Mouse (Mus musculus) cerebellum, adult 8-10 months (tissue): Measurements from ENCODE around the gene Ift81.

Source experiments
- DNase-seq: peaks from one replicate; pipeline ENCODE4 v3.0.0; 2022

Gene Ift81

GRCm38 (mm10) chr5:122624952-122625479 lies 10.7 kb upstream of the Ift81 start:
- no peak for DNase-seq

GRCm38 (mm10) chr5:122623861-122624260 lies 9.5 kb upstream of the Ift81 start:
- DNase-seq, result no peak

GRCm38 (mm10) chr5:122622526-122622925 lies 8.2 kb upstream of the Ift81 start:
- no peak for DNase-seq

GRCm38 (mm10) chr5:122621376-122621886 lies 7.1 kb upstream of the Ift81 start:
- no peak for DNase-seq

GRCm38 (mm10) chr5:122619686-122620296 lies 5.5 kb upstream of the Ift81 start:
- DNase-seq, result no peak

GRCm38 (mm10) chr5:122617718-122618117 lies 3.4 kb upstream of the Ift81 start:
- DNase-seq, result no peak

GRCm38 (mm10) chr5:122611651-122612050 lies 2.7 kb downstream of the Ift81 start:
- no peak for DNase-seq

GRCm38 (mm10) chr5:122604894-122605293 lies 9.4 kb downstream of the Ift81 start:
- no peak for DNase-seq

GRCm38 (mm10) chr5:122602233-122602632 lies 12.1 kb downstream of the Ift81 start:
- DNase-seq, result no peak

GRCm38 (mm10) chr5:122595470-122595869 lies 18.8 kb downstream of the Ift81 start:
- no peak for DNase-seq

GRCm38 (mm10) chr5:122589891-122590290 lies 24.4 kb downstream of the Ift81 start:
- DNase-seq, result no peak

- no peak for DNase-seq
Observed at GRCm38 (mm10) chr5:122585546-122585945, 28.8 kb downstream of the Ift81 start.

GRCm38 (mm10) chr5:122584093-122584492 lies 30.2 kb downstream of the Ift81 start:
- no peak for DNase-seq

- DNase-seq, result no peak
Observed at GRCm38 (mm10) chr5:122576683-122577329, 37.5 kb downstream of the Ift81 start.

GRCm38 (mm10) chr5:122572001-122572400 lies 42.3 kb downstream of the Ift81 start:
- no peak for DNase-seq

GRCm38 (mm10) chr5:122566626-122567025 lies 47.7 kb downstream of the Ift81 start:
- DNase-seq, result peak; percentile 68

GRCm38 (mm10) chr5:122560654-122561053 lies 53.7 kb downstream of the Ift81 start:
- DNase-seq, result no peak

- DNase-seq, result no peak
Observed at GRCm38 (mm10) chr5:122558127-122558526, 56.2 kb downstream of the Ift81 start.

GRCm38 (mm10) chr5:122555107-122555506 lies 59.2 kb downstream of the Ift81 start:
- DNase-seq, result no peak

GRCm38 (mm10) chr5:122552638-122553037 lies 61.7 kb downstream of the Ift81 start:
- no peak for DNase-seq

- no peak for DNase-seq
Observed at GRCm38 (mm10) chr5:122550460-122550859, 63.9 kb downstream of the Ift81 start.

- DNase-seq, result no peak
Observed at GRCm38 (mm10) chr5:122548671-122549070, 65.6 kb downstream of the Ift81 start.

GRCm38 (mm10) chr5:122547810-122548209 lies 66.5 kb downstream of the Ift81 start:
- DNase-seq, result no peak

GRCm38 (mm10) chr5:122547251-122547714 lies 67.0 kb downstream of the Ift81 start:
- DNase-seq, result peak; percentile 76
